Mouse (Mus musculus): ENCODE results near the gene Fam129a.
"Not testable (repeated sequence)": the region's sequence is repeated elsewhere in the genome, so short reads cannot be mapped to it uniquely, and the experiment has no call there.

Gene Fam129a

GRCm38 (mm10) chr1:151584565-151585216 lies 13.7 kb downstream of the Fam129a start:
- DNase-seq, result no peak

GRCm38 (mm10) chr1:151585647-151586046 lies 14.7 kb downstream of the Fam129a start:
- no peak for DNase-seq

DNA sequence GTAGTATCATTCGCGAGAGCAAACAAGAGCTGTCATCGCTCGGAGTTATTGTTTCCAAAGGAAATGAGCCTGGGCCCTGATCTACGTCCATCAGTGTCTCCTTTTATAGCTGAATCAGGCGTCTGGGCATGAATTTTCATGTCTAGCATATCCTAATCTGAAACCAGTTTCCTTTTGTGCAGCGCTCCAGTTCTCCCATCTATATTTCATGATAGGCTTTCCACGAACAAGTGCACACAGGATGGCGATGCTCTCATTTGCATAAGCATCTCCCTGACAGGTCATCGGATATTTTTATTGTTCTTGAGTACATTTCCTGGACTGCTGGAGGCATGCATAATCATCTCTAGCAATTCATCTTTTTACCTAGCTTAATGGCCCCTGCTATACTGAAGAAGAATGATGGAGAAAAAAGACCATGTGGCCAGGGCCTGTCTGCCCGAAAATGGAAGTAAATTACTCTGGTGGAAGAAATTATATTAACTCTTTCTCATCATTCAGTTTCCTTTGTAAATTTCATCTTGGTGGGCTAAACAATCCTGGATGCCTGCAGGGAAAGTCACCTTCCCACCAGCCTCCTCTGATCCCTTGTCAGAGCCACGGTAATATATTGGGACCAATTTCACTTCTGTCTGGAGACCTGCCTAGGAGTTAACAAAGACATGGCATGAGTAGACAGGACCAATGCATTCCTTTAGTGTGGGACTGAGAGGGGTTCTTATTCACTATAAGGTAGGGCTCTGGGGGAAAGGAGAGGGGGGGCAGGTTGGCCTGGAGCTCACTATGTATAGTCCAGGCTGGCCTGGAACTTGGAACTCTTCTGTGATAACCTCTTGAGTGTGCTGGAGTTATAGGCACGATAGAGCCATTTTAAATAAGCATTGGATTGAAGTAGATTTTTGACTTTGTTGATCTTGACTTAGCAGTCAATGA lies 21.4 kb downstream of the Fam129a start:
- DNase-seq, result no peak

- no peak for DNase-seq
Measured at GRCm38 (mm10) chr1:151594906-151595305, 23.9 kb downstream of the Fam129a start.

DNA sequence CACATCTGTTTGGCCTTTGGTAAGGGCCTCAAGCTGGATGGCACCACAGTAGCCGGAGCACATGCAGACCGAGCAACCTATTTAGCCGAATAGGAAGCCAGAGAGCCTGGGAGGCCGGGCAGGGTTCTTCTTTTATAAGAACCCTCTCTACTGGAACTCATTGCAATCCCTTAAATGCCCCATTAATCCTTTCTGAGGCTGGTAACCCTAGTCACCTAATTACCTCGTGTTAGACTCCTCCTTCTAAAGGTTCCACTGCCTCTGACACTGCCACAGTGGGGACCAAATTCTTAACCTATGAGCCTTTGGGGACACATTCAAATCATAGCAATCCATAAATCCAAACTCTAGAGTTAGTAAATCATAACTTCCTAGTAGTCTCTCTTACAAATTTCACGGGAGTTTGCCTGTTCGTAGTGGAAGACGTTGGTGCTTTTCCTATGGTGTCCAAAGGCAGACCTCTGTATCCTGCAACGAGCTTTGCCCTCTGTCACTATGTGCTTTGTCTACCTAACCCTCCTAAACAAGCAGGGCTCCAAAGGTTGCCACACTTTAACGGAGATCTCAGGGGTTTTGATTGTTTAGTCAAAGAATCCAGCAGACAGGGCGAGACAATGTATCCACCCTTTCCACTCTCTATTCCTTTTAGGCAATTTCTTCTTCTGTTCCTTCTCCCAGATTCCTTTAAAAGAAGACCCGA lies 24.8 kb downstream of the Fam129a start:
- no peak for DNase-seq

DNA sequence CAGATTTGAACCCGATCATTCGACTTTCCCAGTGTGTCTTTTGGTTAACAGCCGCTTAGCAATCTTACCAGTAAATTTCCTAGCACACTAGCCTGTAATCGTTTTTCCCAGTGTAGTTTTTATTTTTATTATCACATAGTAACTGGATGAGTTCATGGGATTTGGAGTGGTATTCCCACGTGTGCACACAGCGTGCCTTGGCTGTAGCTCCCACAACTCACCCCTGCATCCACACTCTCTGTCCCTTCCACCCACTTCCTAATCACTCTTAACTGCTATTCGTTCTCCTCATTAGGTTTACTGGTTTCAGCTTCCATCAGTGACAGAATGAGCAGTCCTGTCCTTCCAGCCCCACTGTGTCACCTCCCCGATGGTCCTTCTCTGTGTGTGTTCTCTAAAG lies 25.6 kb downstream of the Fam129a start:
- DNase-seq, result no peak

GRCm38 (mm10) chr1:151597677-151598297 lies 26.8 kb downstream of the Fam129a start:
- DNase-seq, result no peak

GRCm38 (mm10) chr1:151598876-151599275 lies 27.9 kb downstream of the Fam129a start:
- no peak for DNase-seq

- DNase-seq, result no peak
Measured at GRCm38 (mm10) chr1:151604328-151604727, 33.3 kb downstream of the Fam129a start.

GRCm38 (mm10) chr1:151607957-151608356 lies 37.0 kb downstream of the Fam129a start:
- not testable (repeated sequence) for DNase-seq

- no peak for DNase-seq
Measured at GRCm38 (mm10) chr1:151610621-151611020, 39.6 kb downstream of the Fam129a start.

DNA sequence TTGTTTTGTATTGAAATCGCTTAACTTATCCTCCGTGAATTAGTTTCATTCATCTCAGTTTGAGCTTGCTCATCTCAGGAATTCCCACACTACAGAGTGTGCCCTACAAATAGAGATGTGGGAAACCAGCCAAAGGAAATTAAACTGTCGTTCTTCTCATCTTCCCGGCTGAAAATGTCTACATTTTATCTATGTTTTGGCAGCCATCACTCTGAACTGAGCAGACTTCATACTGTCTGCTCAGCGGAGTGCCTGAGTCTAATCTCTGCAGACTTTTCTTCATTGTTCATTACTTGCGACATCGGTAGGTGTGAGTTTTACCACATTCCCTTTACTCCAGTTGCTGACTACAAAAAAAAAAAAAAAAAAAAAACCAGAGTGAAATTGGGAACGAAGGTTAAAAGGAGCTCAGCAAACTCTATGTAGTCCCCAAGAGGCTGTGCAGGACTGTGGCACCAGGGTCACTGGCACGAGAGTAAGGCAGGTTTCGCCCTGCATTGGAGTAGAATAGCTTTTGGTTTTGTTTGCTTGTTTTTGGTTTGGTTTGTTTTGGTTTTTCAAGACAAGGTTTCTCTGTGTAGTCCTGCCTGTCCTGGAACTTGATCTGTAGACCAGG lies 43.4 kb downstream of the Fam129a start:
- no peak for DNase-seq

- DNase-seq, result no peak
Measured at GRCm38 (mm10) chr1:151615625-151616024, 44.6 kb downstream of the Fam129a start.

GRCm38 (mm10) chr1:151616555-151617205 lies 45.7 kb downstream of the Fam129a start:
- DNase-seq, result no peak

DNA sequence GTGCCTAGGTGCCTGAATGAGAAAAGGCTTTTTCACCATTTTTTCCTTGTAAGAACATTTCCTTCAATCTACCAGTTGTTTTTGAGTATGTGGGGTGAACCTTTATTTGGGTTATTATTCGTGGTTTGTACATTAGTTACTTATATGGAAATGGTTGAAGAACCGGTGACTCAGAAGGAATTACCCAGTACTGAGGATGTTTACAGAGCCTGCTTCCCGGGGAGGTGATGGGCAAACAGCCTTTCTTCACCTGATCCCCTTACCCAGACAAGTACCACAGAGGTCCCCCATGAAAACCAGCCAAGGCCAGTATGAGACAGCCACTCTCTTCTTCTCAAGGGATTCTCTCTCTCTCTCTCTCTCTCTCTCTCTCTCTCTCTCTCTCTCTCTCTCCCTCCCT lies 47.3 kb downstream of the Fam129a start:
- no peak for DNase-seq

DNA sequence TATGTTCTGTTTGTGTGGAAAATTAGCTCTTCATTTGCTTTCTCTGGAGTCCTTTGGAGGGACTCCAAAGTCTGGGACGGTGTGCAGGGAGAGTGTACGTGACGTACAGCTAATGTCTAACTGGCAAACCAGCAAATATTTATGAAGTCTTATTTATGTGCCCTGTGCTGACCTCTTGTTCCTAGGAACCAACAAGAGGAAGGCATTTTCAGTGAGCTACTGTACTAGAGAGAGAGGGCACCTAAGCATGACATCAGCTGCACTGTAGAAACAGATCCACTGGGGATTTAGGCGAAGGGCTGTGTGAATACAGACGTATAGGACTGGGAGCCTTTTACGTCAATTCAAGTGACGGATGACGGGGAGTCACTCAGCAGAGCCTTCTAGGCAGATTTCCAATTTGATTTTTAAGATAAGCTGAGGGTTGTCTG lies 48.3 kb downstream of the Fam129a start:
- no peak for DNase-seq

DNA sequence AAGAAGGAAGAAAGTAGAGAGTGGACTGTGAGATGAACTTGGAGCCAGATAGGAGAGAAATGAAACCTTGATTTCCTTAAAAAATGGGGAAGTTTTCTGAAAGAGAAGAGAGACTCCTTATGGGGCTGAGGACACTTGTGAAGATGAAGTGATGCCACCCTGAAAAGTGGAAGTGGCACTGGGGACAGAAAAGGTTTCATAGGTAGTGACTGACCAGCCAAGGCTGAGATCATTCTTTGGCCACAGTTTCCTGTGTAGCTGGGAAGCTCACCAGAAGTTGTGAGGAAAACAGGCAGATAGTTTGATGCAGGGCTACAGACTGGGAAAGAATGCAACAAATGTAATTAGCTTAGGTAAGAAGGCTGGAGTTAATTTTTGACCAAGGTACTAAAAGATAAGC lies 49.7 kb downstream of the Fam129a start:
- no peak for DNase-seq

- DNase-seq, result no peak
Measured at GRCm38 (mm10) chr1:151624442-151625226, 53.6 kb downstream of the Fam129a start.

DNA sequence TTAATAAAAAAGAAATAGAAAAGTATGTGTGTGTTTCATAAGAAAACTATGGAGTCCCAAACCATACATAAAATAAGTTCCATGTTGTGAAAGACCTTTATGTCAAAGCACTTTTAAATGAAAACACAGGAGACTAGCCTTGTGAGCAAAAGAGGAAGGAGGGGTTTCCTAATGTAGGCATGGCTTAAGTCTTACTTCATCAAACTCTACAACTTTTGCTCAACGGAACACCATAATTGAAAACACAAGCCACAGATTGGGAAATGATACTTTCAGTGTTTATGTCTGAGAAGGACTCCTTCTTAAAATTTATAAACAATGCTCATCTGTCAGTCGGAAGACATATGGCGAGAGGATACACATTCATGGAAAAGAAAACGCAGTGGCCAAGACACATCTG lies 54.3 kb downstream of the Fam129a start:
- DNase-seq, result no peak

DNA sequence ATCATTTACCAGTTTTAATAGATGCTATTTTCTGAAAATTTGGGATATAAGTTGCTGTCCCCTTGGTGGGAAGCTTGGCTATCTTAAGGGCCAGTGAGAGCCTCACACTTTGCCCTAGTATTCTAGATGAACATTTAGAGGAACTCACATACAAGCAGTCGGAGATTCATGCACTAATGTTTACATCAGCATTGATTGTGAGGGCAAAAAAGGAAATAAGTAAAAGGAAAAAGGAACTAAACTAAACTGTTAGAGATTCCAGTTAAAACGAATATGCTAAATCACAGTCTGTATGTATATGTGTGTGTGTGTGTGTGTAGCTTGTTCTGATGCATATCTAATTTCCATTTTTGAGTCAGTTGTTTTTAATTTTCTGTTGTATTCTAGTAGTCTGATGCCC lies 54.7 kb downstream of the Fam129a start:
- DNase-seq, result no peak

GRCm38 (mm10) chr1:151626631-151627030 lies 55.6 kb downstream of the Fam129a start:
- no peak for DNase-seq

Data from thymus, postnatal 14 days (tissue).